Mouse (Mus musculus) lung, adult 2 months (tissue): Measurements from ENCODE around the gene Mrpl40. TPM values are rescaled to one million over a fixed set of nuclear protein-coding genes. Genes with fewer than 3 reads are reported as not detected.

Source experiments
- DNase-seq: peaks from one replicate; pipeline ENCODE4 v3.0.0; 2022
- H3K4me1 ChIP-seq: fragments of 200-500 bp; 2 replicates; pipeline ENCODE4 v1.6.1; 2011; ENCODE audit warnings: low read length; ENCODE audit not compliant: control insufficient read depth, insufficient read depth
- H3K4me3 ChIP-seq: fragments of 200-500 bp; replicated peaks from 2 replicates; pipeline ENCODE3; 2011; ENCODE audit warnings: low read depth, mild to moderate bottlenecking, control low read depth, low read length; ENCODE audit errors: extremely low read depth
- CTCF ChIP-seq: fragments of 200-500 bp; IDR thresholded peaks from 2 replicates; pipeline ENCODE4 v1.5.1; 2011; ENCODE audit warnings: mild to moderate bottlenecking, low read length, control low read depth; ENCODE audit not compliant: insufficient read depth
- POLR2A ChIP-seq: fragments of 200-500 bp; IDR thresholded peaks from 2 replicates; pipeline ENCODE4 v1.6.1; 2011; ENCODE audit warnings: low read depth, mild to moderate bottlenecking, control low read depth, low read length, borderline replicate concordance; ENCODE audit errors: extremely low read depth
- WGBS: fragments of 180-500 bp; shearing (Covaris S2); methylation state at CpG from one replicate; pipeline ENCODE4 v1.1.7; 2018; 5-methylcytosine and 5-hydroxymethylcytosine counted together
- polyA plus RNA-seq: library from polyadenylated mRNA; depleted of rRNA; stranded (reverse); fragments of >200 nt; gene quantifications from 2 replicates; pipeline ENCODE4 v1.2.3, GENCODE M21; 2012; rRNA removed

Gene Mrpl40
- 6.1 and 10.4 TPM in 2 replicates for polyA plus RNA-seq

DNA sequence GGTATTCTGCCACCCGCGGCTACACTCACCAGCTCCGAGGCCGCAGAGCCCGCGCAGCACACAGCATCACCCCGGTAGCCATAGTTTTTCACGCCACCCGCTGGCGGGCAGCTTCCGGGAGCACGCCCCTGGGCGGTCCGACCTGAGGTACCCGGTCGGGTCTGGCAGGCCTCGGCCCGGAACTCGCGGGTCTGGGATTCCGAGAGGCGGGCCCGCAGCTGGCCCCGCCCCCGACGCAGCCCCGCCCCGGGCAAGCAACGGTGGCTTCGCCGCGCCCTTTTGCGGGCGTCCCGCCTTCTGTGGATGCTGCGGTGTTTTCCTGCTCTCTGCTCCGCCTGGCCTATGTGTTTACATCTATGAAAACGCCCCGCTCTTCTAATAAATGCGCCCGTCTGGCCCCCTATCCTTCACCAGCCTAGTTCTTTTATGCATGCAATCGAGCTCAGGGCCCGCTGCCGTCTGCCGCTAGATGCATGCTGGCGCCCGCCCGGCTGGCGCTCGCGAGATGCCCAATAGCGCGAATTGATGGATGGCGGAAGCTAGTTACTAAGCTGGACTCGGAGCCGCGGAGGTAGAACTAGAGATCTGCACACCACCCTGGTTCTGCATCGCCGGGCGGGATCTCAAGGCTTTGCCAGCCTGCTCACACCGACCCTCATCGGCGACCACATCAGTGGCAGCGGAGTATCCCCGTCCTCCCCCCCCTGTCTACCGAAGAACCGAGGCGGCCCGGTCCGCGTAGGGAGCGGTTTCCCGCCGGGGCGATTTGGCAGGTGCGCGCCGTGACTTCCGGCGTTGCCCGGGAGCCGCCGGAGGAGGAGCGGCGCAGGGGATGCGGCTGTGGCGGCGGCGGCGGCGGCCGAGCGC is at the start of gene Mrpl40, which contains the start of gene Hira:
Gene Mrpl40 (minus strand): TSS at position 421 of the 867 bp plus-strand sequence.
Gene Hira (plus strand): TSS at position 596 of the 867 bp plus-strand sequence.
- H3K4me1 ChIP-seq = peaks cover 4% of the 10 kb centered on the region; the same call in 1 of the 2 replicates
- H3K4me3 ChIP-seq = peak within 1 kb of the TSS; percentile 98
- DNase-seq = peak; percentile 92
- under 1% methylated on average over 93 of the region's 93 CpGs for WGBS
- TF ChIP-seq POLR2A (peak; percentile 86; the same call in 1 of the 2 replicates), CTCF (no peak)

DNA sequence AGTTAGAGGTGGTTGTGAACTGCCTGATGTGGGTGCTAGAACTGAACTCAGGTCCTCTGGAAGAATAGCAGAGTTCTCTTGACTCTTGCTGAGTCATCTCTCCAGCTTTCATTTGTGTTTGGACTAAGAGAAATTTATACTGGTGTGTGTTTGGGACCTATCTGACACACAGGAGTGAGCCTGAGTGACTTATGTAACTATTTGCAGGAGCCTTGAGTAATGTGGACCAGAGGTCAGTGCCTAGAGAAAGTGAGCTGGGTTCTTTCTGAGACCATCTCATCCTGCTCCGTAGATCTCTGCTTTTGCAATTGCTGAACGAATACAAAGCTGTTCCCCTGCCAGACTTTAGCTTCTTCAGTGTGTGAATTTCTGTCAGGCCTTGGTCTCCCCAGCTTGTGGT is 45.1 kb upstream of the Mrpl40 start:
- WGBS = 95% methylated on average over 2 of the region's 2 CpGs
- Histone ChIP-seq H3K4me1 (no peaks in the 10 kb centered on the region), H3K4me3 (no peak overlapping the region)
- TF ChIP-seq POLR2A (no peak), CTCF (no peak)
- DNase-seq = no peak

DNA sequence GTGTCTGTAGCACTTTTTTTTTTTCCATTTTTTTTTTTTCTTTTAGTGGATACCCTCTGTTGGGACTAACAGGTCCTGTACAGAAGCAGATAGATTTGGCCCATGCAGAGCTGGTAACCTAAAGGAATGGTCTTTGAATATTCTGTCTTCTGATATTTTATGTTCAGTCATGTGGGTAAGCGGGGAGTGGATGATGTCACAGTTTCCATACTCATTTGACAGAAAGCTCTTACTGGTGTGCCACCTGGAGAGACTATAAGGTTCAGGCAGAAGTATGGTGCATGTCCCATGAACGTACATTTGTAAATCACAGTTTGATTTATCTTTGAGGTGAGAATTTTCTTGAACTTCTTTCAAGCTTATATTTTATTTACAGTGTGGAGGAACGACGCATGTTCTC is 39.4 kb upstream of the Mrpl40 start:
- Histone ChIP-seq H3K4me3 (no peak overlapping the region), H3K4me1 (no peaks in the 10 kb centered on the region)
- DNase-seq = no peak
- no peak for TF ChIP-seq POLR2A
- TF ChIP-seq CTCF = no peak
- WGBS = 93% methylated on average over 4 of the region's 4 CpGs

DNA sequence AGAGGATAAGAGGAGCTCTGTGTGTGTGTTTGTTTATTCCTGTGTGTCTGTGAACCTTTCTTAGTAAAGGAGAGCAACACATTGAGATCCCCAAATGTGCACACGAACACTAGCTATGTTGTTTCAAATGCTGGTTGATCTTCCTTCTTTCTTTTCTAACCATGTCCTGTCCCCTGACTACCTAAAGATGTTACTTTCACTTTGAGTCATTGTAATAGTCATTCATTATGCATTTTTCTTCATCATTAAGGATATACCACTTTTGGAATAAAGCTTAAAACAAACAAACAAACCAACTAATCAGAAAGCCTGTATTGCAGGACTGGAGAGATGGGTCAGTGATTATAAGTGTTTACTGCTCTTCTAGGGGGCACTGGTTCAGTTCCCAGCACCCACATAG is 29.0 kb upstream of the Mrpl40 start:
- no peak for TF ChIP-seq POLR2A
- TF ChIP-seq CTCF = no peak
- Histone ChIP-seq H3K4me1 (no peaks in the 10 kb centered on the region), H3K4me3 (no peak overlapping the region)
- DNase-seq = no peak
- WGBS = 75% methylated on average over 1 of the region's 1 CpGs

DNA sequence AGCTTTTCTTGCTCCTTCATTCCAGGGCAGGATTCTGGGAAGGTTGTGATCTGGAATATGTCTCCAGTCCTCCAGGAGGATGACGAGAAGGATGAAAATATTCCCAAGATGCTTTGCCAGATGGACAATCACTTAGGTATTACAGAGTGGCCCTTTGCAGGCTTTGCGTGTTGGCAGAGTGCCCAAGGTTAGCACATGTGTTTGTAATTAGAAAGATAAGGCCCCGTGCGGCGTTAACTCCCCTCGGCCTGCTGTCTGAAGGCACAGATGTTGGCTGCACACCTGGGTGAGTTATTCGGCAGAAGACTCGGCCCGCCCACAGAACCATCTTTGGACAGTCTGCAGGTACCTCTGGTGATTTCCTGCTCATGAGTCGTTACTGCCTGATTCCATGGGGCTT is 19.8 kb upstream of the Mrpl40 start:
- H3K4me3 ChIP-seq = no peak overlapping the region
- peaks cover 2% of the 10 kb centered on the region for H3K4me1 ChIP-seq
- WGBS = 53% methylated on average over 10 of the region's 10 CpGs
- no peak for TF ChIP-seq POLR2A
- TF ChIP-seq CTCF = no peak
- DNase-seq = no peak

DNA sequence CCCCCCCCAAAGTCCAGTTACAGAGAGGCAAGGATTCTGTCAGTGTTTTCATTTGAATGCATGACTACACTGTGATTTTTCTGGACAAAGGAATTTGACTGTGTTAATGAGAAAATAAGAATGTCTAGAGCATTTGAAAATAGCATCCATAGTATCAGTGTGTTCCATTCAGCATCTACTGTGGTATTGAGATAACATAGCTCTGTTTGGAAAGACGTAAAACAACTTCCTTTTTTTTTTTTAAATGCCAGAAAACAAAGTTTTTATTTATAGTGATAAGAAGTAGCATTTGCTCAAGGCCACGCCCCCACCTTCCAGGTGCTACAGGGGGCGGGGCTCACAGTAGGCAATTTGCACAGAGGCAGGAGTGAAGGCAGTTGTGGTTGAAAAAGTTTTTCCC is 18.6 kb upstream of the Mrpl40 start:
- TF ChIP-seq CTCF = no peak
- TF ChIP-seq POLR2A = no peak
- no peak for DNase-seq
- Histone ChIP-seq H3K4me3 (no peak overlapping the region), H3K4me1 (peaks cover 2% of the 10 kb centered on the region)
- 77% methylated on average over 3 of the region's 3 CpGs for WGBS

DNA sequence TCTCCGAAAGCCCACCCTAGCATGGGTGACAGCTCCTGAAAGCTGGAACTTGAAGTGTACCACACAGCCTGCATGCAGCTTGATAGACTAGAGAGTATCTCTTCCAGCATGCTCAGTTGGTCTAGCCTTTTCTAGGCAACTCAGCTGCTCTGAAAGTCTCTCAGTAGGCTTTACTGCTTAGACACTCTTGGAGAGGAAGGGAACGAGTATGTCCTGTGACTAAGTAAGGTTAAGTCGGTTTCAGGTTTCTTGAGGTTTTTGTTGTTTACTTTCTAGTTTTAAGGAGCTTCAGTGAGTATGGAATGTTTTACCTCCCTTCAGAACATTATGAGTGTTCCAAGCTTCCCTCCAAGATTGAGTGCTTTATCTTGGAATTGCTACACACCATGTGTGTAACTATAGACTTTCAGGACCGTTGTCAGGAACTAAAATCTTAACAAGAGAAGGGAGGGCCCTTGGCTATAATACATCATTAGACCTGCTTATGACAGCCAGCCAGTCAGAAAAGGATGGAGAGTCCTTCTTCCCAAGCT is 17.2 kb upstream of the Mrpl40 start:
- no peak for DNase-seq
- Histone ChIP-seq H3K4me3 (no peak overlapping the region), H3K4me1 (peaks cover 8% of the 10 kb centered on the region)
- WGBS = 64% methylated on average over 4 of the region's 4 CpGs
- TF ChIP-seq POLR2A (no peak), CTCF (no peak)

DNA sequence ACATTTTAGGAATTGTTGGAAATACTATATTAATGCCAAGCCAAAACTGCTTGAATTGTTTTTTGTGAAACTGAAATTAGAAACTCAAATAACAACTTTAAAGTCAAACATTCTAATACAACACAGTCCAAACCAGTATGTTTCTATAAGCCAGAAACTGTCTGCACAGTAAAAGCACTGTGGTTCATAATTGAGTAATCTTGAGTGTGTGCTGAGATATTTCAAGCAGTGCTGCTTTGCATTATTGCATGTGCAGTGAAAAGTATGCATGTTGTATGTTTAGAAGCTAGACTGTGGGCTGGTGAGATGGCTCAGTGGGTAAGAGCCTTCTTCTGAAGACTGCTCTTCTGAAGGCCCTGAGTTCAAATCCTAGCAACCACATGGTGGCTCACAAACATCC is 7.4 kb upstream of the Mrpl40 start:
- Histone ChIP-seq H3K4me1 (peaks cover 6% of the 10 kb centered on the region), H3K4me3 (no peak overlapping the region)
- DNase-seq = no peak
- TF ChIP-seq POLR2A = no peak
- no peak for TF ChIP-seq CTCF

DNA sequence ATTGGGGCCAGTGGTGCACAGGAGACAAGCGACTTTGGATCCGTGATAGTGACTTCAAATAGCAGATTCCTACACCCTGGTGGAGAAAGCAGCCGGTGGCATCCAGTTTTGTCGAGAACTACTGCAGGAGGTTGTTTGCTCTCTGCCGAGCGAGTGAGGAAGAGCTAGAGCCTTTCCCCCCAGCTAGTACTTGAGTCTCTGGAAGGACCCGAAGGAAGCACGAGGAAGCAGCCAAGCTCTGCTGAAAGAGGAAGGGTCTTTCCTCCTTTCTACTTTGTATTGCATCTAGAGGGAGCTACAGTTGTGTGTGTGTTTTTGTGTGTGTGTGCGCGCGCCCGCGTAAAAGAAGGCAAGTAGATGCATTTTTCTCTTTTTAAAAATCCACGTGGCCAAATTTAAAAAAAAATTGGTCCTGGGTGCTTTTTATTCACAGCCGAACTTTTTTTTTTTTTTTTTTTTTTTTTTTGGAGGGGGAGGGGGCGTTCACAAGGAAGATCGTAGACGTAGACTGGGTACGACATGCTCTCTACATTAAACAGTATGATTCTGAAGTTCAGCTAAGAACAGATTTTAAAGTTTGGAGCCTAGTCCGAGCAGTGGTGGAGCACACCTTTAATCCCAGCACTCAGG is 1.5 kb upstream of the Mrpl40 start:
- H3K4me3 ChIP-seq = peak overlapping the region; percentile 98
- no peak for DNase-seq
- TF ChIP-seq CTCF = no peak
- peaks cover 4% of the 10 kb centered on the region; the same call in 1 of the 2 replicates for H3K4me1 ChIP-seq
- WGBS = 17% methylated on average over 20 of the region's 20 CpGs
